ENCODE assay signal across 22 mouse cellular contexts in the genomic region with DNA sequence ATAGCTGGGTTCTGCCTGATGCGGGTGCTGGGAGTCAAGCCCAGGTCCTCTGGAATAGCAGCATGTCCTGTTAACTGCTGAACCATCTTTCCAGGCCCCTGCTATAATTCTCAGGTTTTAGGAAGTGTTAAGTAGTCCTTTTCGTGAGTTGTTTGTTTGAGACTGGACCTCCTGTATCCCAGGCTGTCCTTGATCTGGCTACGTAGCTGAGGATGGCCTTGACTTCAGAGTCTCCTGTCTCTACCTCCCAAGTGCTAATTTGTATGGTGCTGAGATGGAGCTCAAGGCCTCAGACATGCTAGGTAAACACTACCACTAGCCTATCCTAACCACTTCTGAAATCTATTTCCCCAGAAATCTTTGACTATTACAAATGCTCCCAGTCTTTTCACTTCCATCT.
"Had no signal": no experiment of that assay in that cellular context is flagged by ENCODE, and none has a peak within 500 bp of the region (broad histone marks: within the 10 kb centered on the region; RNA-seq: fewer than 3 reads in every experiment).

No protein-coding gene starts in this region.

- H3K4me3 ChIP-seq: layer of hippocampus, adult 2 months; limb, embryonic 10.5 days; limb, embryonic 13.5 days; liver, embryonic 12.5 days; liver, embryonic 15.5 days; lung, embryonic 15.5 days; midbrain, embryonic 12.5 days; midbrain, embryonic 15.5 days; myocyte; neural tube, embryonic 13.5 days; stomach, embryonic 15.5 days had no signal

- H3K9me3 ChIP-seq: limb, embryonic 10.5 days; limb, embryonic 13.5 days; liver, embryonic 12.5 days; liver, embryonic 15.5 days; lung, embryonic 15.5 days; midbrain, embryonic 12.5 days; midbrain, embryonic 15.5 days; neural tube, embryonic 13.5 days; stomach, embryonic 15.5 days had no signal

- H3K9ac ChIP-seq: limb, embryonic 13.5 days; liver, embryonic 12.5 days; liver, embryonic 15.5 days; lung, embryonic 15.5 days; midbrain, embryonic 12.5 days; midbrain, embryonic 15.5 days; neural tube, embryonic 13.5 days; stomach, embryonic 15.5 days had no signal

- ATAC-seq: liver, embryonic 12.5 days; midbrain, embryonic 15.5 days had no signal

- H3K4me1 ChIP-seq: limb, embryonic 10.5 days; limb, embryonic 13.5 days; liver, embryonic 15.5 days; midbrain, embryonic 12.5 days; midbrain, embryonic 15.5 days; neural tube, embryonic 13.5 days; stomach, embryonic 15.5 days had no signal

- H3K27ac ChIP-seq: limb, embryonic 10.5 days; limb, embryonic 13.5 days; liver, embryonic 12.5 days; liver, embryonic 15.5 days; lung, embryonic 15.5 days; midbrain, embryonic 12.5 days; midbrain, embryonic 15.5 days; neural tube, embryonic 13.5 days; stomach, embryonic 15.5 days had no signal

- H3K27me3 ChIP-seq: limb, embryonic 13.5 days; liver, embryonic 12.5 days; liver, embryonic 15.5 days; lung, embryonic 15.5 days; midbrain, embryonic 12.5 days; midbrain, embryonic 15.5 days; neural tube, embryonic 13.5 days; stomach, embryonic 15.5 days had no signal

- H3K4me2 ChIP-seq: limb, embryonic 13.5 days; liver, embryonic 12.5 days; liver, embryonic 15.5 days; lung, embryonic 15.5 days; midbrain, embryonic 12.5 days; midbrain, embryonic 15.5 days; neural tube, embryonic 13.5 days; stomach, embryonic 15.5 days had no signal

- H3K36me3 ChIP-seq: limb, embryonic 10.5 days; limb, embryonic 13.5 days; liver, embryonic 12.5 days; liver, embryonic 15.5 days; lung, embryonic 15.5 days; midbrain, embryonic 12.5 days; midbrain, embryonic 15.5 days; neural tube, embryonic 13.5 days; stomach, embryonic 15.5 days had no signal

- DNase-seq: kidney, postnatal 14 days; kidney, postnatal 4 days; layer of hippocampus, adult 9-11 months; liver; lung, adult 18-20 months; lung, postnatal 14 days; lung, postnatal 4 days; retina, postnatal 1 day; right cerebral cortex, postnatal 25 days; spleen, adult 18-20 months; thymus, postnatal 36 days had no signal
